Mouse (Mus musculus) right cerebral cortex, adult 18-20 months (tissue): Measurements from ENCODE around the gene Gm4491.

ENCODE experiments used
- DNase-seq: peaks from one replicate; pipeline ENCODE4 v3.0.0; 2022; ENCODE audit warnings: mixed read lengths

Gene Gm4491

DNA sequence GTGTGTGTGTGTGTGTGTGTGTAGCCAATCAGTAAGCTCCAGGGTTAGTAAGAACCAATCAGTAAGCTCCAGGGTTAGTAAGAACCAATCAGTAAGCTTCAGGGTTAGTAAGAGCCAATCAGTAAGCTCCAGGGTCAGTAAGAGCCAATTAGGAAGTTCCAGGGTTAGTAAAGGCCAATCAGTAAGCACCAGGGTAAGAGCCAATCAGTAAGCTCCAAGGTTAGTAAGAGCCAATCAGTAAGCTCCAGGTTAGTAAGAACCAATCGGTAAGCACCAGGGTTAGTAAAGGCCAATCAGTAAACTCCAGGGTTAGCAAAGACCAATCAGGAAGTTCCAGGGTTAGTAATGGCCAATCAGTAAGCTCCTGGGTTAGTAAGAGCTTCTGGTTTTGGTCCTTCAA is 32.8 kb downstream of the Gm4491 start:
- no peak for DNase-seq

- DNase-seq = no peak
Observed at GRCm38 (mm10) chr14:57075537-57075936, 40.1 kb downstream of the Gm4491 start.

GRCm38 (mm10) chr14:57069906-57070305 is 45.8 kb downstream of the Gm4491 start:
- DNase-seq = peak; percentile 13

GRCm38 (mm10) chr14:57066053-57066452 is 49.6 kb downstream of the Gm4491 start:
- no peak for DNase-seq
